Mouse (Mus musculus): ENCODE results near the gene Sh3bgr.

DNA sequence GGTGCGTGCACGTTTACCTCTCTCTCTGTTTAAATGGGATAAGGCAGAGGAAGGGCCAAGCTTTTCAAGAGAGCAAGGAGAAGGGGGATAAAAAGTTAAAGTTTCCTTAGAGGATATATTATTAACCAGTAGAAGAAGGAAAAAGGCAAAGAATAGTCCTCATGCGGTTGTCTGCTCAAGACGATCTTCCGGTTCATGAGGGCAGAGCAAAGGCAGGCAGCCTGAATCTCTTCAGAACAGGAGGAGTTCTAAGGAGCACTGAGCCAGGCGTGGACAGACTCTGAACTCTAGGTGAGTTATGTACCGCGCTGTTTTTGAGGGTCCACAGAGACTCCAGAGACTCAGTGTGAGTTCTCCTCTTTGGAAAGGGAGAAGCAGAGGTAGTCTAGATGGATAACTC lies 58.2 kb downstream of the Sh3bgr start:
- TF ChIP-seq EP300 (IDR thresholded peaks at IDR 0.05; ENCODE audit: low read depth) = no peak
- no peak for TF ChIP-seq CTCF (IDR thresholded peaks at IDR 0.05; ENCODE audit: low read depth)

Measured in heart, postnatal 0 days (tissue).